Mouse (Mus musculus) thymus, adult 2 months (tissue): Measurements from ENCODE around the gene Mypn.

ENCODE experiments used
- CTCF ChIP-seq: fragments of 200-500 bp; IDR thresholded peaks from 2 replicates; pipeline ENCODE4 v1.5.1; 2012; ENCODE audit warnings: mild to moderate bottlenecking, control low read depth, low read length, moderate library complexity, borderline replicate concordance; ENCODE audit not compliant: control insufficient read depth, poor library complexity, insufficient read depth; ENCODE audit errors: extremely low read depth
- POLR2A ChIP-seq: fragments of 200-500 bp; IDR thresholded peaks from 2 replicates; pipeline ENCODE4 v1.6.1; 2012; ENCODE audit warnings: mild to moderate bottlenecking, low read length, control low read depth, moderate library complexity; ENCODE audit not compliant: control insufficient read depth, poor library complexity, insufficient read depth; ENCODE audit errors: extremely low read depth

- TF ChIP-seq POLR2A (no peak), CTCF (no peak)
Measured at GRCm38 (mm10) chr10:63167241-63167995, 36.3 kb downstream of the Mypn start.
